Comparison of ENCODE assay signal across 25 mouse cellular contexts in the genomic region with DNA sequence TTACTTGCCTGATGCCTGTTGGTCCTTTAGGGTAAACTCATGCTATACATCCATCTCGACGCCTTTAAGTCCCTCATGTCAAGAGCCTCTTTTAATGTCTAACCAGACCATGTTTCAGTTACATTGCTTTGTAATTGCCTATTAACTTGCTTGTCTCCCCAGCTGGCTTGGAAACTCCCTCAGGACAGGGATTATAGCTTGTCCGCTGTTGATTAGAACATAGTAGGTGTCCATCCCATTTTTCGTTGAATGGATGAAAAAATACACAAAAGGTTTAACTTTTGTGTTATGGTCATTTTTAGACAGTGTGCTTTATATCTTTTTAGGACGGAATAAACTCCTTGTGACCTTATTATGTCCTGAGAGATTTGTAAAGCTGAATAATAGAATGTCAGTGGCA.
"Had no signal": no experiment of that assay in that cellular context is flagged by ENCODE, and none has a peak within 500 bp of the region (broad histone marks: within the 10 kb centered on the region; RNA-seq: fewer than 3 reads in every experiment).

No protein-coding gene starts in this region.

- H3K36me3 ChIP-seq: heart, embryonic 13.5 days; heart, embryonic 15.5 days; hindbrain, embryonic 10.5 days; hindbrain, embryonic 12.5 days; intestine, embryonic 15.5 days; limb, embryonic 13.5 days; limb, embryonic 15.5 days had no signal

- DNase-seq: gastrocnemius, adult 2 months; gastrocnemius, postnatal 10 days; gastrocnemius, postnatal 25 days; heart, adult 2 months; heart, postnatal 14 days; heart, postnatal 4 days; kidney, adult 18-20 months; kidney, adult 8-10 months; kidney, postnatal 10 days; kidney, postnatal 25 days; kidney, postnatal 4 days; left cerebral cortex, postnatal 4 days had no signal

- H3K4me2 ChIP-seq: heart, embryonic 11.5 days; heart, embryonic 13.5 days; heart, embryonic 15.5 days; hindbrain, embryonic 12.5 days; hindbrain, embryonic 14.5 days; intestine, embryonic 15.5 days; limb, embryonic 13.5 days; limb, embryonic 15.5 days had no signal

- H3K27me3 ChIP-seq: heart, embryonic 13.5 days; heart, embryonic 15.5 days; hindbrain, embryonic 12.5 days; intestine, embryonic 15.5 days; limb, embryonic 13.5 days; limb, embryonic 15.5 days had no signal

- H3K9me3 ChIP-seq: heart, embryonic 13.5 days; heart, embryonic 15.5 days; hindbrain, embryonic 10.5 days; hindbrain, embryonic 12.5 days; intestine, embryonic 15.5 days; limb, embryonic 13.5 days; limb, embryonic 15.5 days had no signal

- H3K4me1 ChIP-seq: heart, embryonic 13.5 days; heart, embryonic 15.5 days; hindbrain, embryonic 10.5 days; hindbrain, embryonic 12.5 days; intestine, embryonic 15.5 days; limb, embryonic 13.5 days; limb, embryonic 15.5 days had no signal

- H3K27ac ChIP-seq: gastrocnemius, adult 2 months; heart, adult 2 months; heart, embryonic 13.5 days; heart, embryonic 15.5 days; hindbrain, embryonic 10.5 days; hindbrain, embryonic 12.5 days; hindbrain, embryonic 14.5 days; intestine, embryonic 15.5 days; layer of hippocampus, adult 2 months; limb, embryonic 13.5 days; limb, embryonic 15.5 days had no signal

- H3K4me3 ChIP-seq: gastrocnemius, adult 2 months; heart, adult 2 months; heart, embryonic 13.5 days; heart, embryonic 15.5 days; hindbrain, embryonic 10.5 days; hindbrain, embryonic 12.5 days; intestine, embryonic 15.5 days; layer of hippocampus, adult 2 months; limb, embryonic 13.5 days; limb, embryonic 15.5 days had no signal

- ATAC-seq: hindbrain, embryonic 16.5 days; inflammation-experienced regulatory T-cells, adult 6 months; intestine, embryonic 15.5 days; intestine, postnatal 0 days had no signal

- H3K9ac ChIP-seq: heart, embryonic 13.5 days; heart, embryonic 15.5 days; hindbrain, embryonic 12.5 days; hindbrain, embryonic 14.5 days; intestine, embryonic 15.5 days; limb, embryonic 13.5 days; limb, embryonic 15.5 days had no signal
